Mouse (Mus musculus): Measurements from ENCODE around the gene Vmn2r22. TPM values are rescaled to one million over a fixed set of nuclear protein-coding genes. Genes with fewer than 3 reads are reported as not detected.

Gene Vmn2r22
- polyA plus RNA-seq, 1 experiment: not detected

Other genes starting within 250 kb of the Vmn2r22 start
- gene Vmn2r20, start 232.6 kb downstream of the Vmn2r22 start, polyA plus RNA-seq (2012; rRNA removed): not detected in 2 replicates
- gene Vmn2r21, start 117.3 kb downstream of the Vmn2r22 start, polyA plus RNA-seq (2012; rRNA removed): not detected in 2 replicates
- not detected in 2 replicates for gene Vmn2r23, start 51.9 kb upstream of the Vmn2r22 start, polyA plus RNA-seq (2012; rRNA removed)
- not detected in 2 replicates for gene Vmn2r24, start 128.2 kb upstream of the Vmn2r22 start, polyA plus RNA-seq (2012; rRNA removed)
- not detected in 2 replicates for gene Vmn2r25, start 202.7 kb upstream of the Vmn2r22 start, polyA plus RNA-seq (2012; rRNA removed)

Data from kidney, adult 2 months (tissue).